Mouse (Mus musculus): ENCODE data around the gene Paqr4.
"Not testable (repeated sequence)": the region's sequence is repeated elsewhere in the genome, so short reads cannot be mapped to it uniquely, and the experiment has no call there.

The Paqr4 gene

DNA sequence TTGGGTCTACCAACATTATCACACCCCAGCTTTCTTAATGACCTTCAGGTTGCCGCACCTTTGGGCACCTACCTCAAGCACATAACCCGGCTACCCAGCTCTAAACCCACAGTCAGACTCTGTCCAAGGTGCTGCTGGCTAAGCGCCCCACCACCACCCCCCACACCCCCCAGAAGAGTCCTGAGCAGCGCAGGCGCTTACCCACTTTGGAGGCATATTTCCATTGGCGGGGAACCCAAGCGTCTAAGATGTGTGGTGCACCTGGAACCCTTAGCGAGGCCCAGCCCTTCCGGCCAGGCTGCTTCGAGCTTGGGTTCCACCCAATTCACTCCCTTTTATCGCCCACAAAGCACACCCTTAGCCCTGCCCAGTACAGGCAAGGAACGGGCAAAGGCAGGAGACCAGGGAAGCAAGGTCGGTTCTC lies at the start of gene Paqr4:
Paqr4 (minus strand) TSS at position 270 of the 424 bp plus-strand sequence.
- DNase-seq (ENCODE audit: low read depth, low spot score) = no peak

- no peak for DNase-seq (ENCODE audit: low read depth, low spot score)
These were observed 49.1 kb upstream of the Paqr4 start for GRCm38 (mm10) chr17:23789749-23790268.

GRCm38 (mm10) chr17:23788973-23789372 lies 48.3 kb upstream of the Paqr4 start:
- peak; percentile 65 for DNase-seq (ENCODE audit: low read depth, low spot score)

- DNase-seq (ENCODE audit: low read depth, low spot score) = peak; percentile 53
These were observed 45.9 kb upstream of the Paqr4 start for GRCm38 (mm10) chr17:23786510-23786931.

- peak; percentile 69 for DNase-seq (ENCODE audit: low read depth, low spot score)
These were observed 45.1 kb upstream of the Paqr4 start, which contains the start of gene Flywch2 for GRCm38 (mm10) chr17:23785561-23786471. TSS of gene Flywch2 (minus strand) at chr17:23786081.

DNA sequence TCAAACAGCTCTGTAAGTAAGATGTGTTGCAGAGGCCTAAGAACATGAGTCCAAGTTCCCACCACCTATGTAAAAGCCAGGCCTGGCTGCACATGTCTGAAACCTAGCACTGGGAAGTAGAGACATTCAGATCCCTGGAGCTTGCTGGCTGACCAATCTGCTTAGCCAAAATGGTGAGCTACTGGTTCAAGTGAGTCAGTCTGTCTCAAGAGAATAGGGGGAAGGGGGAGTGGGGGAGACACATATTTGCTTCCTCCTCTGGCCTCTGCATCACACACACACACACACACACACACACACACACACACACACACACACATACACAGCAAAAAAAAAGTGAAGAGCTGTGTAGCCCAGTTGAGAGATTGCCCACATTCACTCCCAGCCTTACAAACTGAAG lies 42.7 kb upstream of the Paqr4 start:
- no peak for DNase-seq (ENCODE audit: low read depth, low spot score)

DNA sequence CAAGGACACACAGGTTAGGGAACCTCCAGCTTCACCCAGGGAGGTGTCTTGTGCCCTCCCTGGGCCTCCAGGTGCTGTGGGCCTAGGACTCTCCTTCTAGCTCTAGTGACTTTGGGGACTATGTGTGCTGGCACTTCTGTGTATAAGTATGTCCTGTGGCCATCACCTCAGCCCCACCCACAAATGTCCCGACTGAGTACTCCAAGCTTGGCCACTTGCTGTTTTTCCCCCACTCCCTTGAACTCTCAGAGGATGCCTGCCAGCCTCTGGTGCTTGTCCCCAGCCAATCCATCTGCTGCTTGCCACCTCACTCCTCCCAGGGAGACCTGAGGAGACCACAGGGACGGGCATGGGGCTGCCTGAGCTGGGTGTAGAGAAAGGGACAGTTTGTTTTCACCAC lies 37.8 kb upstream of the Paqr4 start:
- DNase-seq (ENCODE audit: low read depth, low spot score) = no peak

DNA sequence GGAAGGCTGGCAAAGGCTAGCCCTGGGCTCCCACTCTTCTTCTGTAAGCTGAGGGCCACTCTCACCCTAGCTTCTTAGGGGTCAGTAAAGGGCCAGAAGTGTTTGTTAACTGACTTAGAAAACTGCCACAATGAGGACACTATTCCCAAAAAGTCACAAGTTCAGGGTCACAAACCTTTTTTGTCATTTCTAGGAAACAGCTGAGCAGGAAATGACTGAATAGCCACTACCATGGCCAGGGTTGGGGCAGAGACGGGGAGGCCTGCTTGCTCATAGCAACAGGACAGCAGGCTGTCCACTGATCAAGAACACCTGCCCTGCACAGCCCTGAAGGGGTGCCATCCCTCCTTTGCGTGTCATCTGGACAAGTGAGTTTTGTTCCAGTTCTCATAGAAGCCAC lies 36.5 kb upstream of the Paqr4 start:
- no peak for DNase-seq (ENCODE audit: low read depth, low spot score)

- no peak for DNase-seq (ENCODE audit: low read depth, low spot score)
These were observed 35.5 kb upstream of the Paqr4 start for GRCm38 (mm10) chr17:23776216-23776615.

- DNase-seq (ENCODE audit: low read depth, low spot score) = peak; percentile 63
These were observed 33.4 kb upstream of the Paqr4 start for GRCm38 (mm10) chr17:23774090-23774489.

GRCm38 (mm10) chr17:23773676-23774075 lies 33.0 kb upstream of the Paqr4 start:
- no peak for DNase-seq (ENCODE audit: low read depth, low spot score)

DNA sequence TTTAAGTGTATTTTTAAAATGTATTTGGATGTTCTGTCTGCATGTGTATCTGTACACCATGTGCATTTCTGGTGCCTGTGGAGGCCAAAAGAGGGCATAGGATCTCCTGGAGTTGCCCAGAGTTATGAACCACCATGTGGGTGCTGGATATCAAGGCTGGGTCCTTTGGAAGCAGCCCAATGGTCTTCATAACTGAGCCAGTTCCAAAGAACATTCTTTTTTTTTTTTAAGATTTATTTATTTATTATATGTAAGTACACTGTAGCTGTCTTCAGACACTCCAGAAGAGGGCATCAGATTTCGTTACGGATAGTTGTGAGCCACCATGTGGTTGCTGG lies 31.5 kb upstream of the Paqr4 start:
- not testable (repeated sequence) for DNase-seq (ENCODE audit: low read depth, low spot score)

DNA sequence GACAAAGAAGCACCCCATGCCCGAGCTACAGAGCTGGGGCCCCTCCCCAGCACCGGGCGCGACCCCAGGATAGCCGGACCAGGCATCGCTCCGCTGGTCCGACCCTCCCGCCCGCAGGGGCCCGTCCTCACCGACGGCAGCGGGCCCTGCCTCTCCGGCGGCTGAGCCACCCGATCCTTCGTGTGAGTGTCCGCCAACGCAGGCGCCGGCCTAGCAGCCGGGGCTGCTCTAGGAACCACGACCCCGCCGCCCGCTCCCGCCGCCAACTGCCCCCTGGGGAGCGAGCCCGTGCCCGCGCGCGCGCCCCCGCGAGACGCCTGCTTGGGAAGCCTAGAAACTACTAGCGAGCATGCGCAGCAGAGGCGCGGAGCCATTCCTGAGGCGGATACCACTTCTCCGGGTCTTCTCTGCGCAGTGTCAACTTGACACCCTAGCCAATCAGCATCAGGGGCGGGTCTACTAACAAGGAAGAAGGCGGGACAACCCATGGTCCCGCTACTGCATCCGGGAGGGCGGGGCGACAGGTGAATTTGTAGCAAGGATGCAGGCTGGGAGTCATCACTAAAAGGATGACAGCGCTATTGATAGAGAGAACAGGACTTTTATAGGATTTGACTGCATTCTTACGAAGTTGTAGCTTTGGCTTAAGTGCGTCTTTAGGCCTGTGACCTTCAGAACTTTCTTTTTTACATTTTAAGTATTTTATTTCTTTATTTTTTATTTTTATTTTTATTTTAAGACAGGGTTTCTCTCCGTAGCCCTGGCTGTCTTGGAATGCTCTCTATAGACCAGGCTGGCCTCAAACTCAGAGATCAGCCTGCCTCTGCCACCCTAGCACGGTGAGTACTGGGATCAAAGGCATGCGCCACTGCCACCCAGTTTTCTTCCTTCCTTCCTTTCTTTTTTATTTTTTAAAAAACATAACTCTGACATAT lies 30.9 kb upstream of the Paqr4 start, which contains the start of gene Flywch1:
Flywch1 (minus strand) TSS at position 319 of the 935 bp plus-strand sequence.
- DNase-seq (ENCODE audit: low read depth, low spot score) = peak; percentile 99

DNA sequence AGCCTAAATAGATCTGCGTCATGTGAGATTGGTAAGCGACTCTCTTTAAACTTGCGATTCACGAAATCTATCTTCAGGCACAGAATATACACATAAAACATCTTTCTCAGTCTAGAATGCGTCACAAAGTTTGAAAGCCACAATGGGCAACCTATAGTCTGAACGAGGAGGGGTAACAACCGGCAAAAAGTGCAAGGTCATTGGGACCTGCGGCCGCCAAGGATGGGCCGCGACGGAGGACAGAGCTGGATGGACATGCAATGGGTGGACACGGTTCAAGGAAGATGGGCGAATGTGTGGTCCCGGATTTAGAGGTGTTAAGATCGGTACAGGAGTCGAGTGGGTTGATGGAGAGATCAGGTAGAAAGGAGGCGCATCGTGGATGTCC lies 30.2 kb upstream of the Paqr4 start:
- DNase-seq (ENCODE audit: low read depth, low spot score) = peak; percentile 57

DNA sequence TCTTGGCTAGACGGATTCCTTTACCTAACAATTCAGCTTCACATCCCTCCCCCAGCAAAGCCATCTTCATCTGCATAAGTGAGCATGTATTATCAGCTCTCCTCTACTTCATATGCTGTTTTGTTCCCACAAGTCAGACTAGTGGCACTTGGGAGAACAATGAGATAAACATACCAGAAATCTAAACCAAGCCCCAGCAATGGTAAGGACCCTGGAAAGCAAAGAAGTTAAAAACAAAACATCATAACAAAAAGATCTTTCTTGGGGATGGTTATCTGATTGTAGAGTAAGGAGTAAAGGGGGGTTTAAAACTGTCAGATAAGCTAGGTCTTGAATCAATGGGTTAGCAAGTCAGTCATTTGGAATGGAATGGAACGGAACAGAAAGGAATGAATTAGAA lies 29.8 kb upstream of the Paqr4 start:
- DNase-seq (ENCODE audit: low read depth, low spot score) = peak; percentile 42

DNA sequence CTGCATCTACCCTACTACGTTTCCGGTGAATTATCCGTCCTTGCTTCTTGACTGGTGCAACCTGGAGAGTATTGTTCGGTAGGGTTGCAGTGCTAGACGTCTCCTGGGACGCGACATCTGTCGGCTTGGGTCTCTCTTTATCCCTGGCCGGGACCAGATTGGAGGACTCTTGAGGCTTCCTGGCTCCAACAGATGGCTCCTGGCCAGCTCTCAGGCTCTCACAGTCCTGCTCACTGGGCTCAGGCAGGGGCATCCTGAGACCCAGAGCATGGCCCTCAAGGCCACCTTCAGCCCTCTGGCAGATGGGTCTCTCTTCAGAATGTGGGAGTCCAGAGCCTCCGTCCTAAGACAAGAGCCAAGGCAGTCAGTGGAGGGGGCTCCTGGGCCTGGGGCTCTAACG lies 22.3 kb upstream of the Paqr4 start:
- DNase-seq (ENCODE audit: low read depth, low spot score) = no peak

GRCm38 (mm10) chr17:23761155-23761554 lies 20.5 kb upstream of the Paqr4 start:
- DNase-seq (ENCODE audit: low read depth, low spot score) = no peak

- no peak for DNase-seq (ENCODE audit: low read depth, low spot score)
These were observed 19.6 kb upstream of the Paqr4 start for GRCm38 (mm10) chr17:23760231-23760630.

DNA sequence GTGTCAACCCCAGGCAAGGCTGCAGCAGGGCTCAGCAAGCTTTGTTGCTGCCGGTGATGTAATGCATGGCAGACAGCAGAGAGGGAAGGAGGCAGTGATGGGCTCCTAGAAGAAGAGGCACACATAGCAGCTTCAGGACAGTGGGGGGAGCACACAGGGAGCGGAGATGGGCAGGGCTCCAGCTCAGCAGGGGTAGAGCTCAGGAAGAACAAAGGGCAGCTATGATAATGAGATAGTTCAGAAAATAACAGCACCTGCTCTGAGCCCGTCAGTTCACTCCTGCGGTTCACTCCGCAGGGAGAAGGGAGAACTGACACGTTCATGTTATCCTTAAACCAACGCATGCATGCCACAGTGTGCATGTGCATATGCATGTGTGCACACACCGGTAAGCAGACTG lies 18.1 kb upstream of the Paqr4 start:
- DNase-seq (ENCODE audit: low read depth, low spot score) = no peak

GRCm38 (mm10) chr17:23757581-23757980 lies 16.9 kb upstream of the Paqr4 start:
- peak; percentile 53 for DNase-seq (ENCODE audit: low read depth, low spot score)

GRCm38 (mm10) chr17:23755689-23756088 lies 15.0 kb upstream of the Paqr4 start:
- no peak for DNase-seq (ENCODE audit: low read depth, low spot score)
